Mouse (Mus musculus): Measurements from ENCODE around the gene Dusp16.

DNA sequence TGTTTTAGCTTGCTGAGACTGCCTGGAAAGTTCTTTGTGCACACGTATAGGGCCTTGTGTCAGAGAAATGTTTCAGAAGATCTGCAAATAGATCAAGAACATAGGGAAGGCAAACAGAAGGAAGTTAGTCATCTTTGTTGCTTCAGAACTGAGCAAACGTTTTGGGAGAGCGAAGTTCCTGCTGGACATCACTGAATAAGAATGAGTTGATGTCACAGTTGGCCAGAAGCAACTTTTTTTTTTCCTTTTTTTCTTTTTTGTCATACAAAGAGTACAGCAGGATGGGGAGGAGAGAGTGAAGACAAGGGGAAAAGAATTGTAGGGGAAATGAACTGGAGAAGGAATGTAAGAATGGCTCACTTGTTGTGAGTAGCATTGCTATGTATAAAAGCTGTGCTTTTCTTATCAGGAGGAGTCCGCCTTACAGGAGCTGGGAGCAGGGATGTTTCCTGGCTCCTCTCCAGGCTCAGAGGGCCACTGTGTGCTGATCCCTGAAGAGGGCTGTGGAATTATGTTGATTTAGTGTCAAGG lies 121.5 kb downstream of the Dusp16 start:
- no peak for TF ChIP-seq CTCF (IDR thresholded peaks at IDR 0.05; ENCODE audit: insufficient read depth, low read length)
- TF ChIP-seq POLR2A (IDR thresholded peaks at IDR 0.05; ENCODE audit: borderline replicate concordance, extremely low read depth, low read depth, low read length), result no peak

Data from lung, adult 2 months (tissue).